Mouse (Mus musculus) ovary, postnatal 10 days (tissue): ENCODE results near the gene Lalba.
"Not testable (repeated sequence)": the region's sequence is repeated elsewhere in the genome, so short reads cannot be mapped to it uniquely, and the experiment has no call there.

Source experiments
- DNase-seq: peaks from one replicate; pipeline ENCODE4 v3.0.0; 2022; ENCODE audit warnings: low spot score

Lalba gene

DNA sequence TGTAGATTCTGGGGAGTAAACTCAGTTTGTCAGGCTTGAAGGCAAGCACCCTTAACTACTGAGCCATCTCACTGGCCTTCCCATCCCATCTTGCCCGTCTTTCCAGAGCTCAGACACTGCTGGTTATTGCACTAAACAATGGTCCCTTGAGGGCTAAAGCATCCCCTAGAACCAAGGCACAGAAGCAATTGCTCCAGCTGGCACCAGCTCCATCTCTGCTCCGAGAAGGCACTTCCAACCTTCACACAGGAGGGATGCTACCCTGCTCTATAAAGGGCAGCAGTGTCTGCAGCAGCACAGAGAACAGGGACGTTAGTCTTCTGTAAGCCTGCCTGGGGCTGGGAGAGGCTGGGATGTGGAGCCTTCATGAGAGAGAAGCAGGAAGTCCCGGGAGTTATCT lies 9.6 kb upstream of the Lalba start, which contains the start of gene Olfr279:
TSS of gene Olfr279 (plus strand) at position 301 of the 400 bp plus-strand sequence.
- DNase-seq, result no peak

DNA sequence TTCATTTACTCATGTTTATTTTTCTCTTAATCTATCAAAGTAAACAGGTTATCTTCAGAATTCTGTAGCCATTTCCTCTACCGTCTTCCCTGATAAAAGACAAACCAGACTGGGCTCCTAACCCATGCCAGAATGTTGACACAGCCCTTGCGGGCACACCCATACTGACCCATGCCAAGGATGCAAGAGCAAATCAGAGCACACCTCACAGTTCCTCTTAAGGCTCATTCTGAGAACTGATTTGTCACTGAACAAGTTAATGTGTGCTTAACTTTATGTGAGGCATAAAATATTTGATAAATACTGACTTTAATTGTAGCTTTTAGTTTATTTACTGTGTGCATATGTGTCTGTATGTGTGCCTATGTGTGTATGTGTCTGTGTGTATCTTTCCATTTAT lies 8.8 kb upstream of the Lalba start:
- DNase-seq, result no peak

DNA sequence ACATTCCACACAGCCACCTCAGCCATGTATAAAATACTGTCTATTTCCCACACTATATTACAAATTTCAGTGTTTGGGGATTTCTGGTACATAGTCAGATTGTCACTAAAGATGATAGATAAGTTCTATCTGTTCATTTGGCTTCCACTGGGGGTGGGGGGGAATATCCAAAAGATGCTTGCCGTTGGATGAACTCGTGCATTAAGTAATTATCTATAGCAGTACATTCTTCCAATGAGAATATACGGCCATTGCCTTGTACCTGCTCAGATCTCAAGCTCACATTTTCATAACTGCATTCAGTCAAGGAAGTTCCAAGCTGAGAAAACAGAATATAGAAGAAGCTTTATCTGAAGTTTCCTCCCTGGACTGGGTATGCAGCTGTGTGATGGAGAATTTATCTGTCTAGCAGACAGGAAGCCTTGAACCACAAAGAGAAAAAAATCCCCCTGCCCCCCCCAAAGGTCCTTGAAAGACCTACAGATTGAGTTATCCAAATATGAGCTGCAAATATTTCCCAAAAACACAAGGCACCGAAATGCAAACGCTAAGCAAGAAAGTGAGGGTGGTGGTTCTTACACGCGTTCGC lies 4.0 kb upstream of the Lalba start:
- DNase-seq, result no peak

DNA sequence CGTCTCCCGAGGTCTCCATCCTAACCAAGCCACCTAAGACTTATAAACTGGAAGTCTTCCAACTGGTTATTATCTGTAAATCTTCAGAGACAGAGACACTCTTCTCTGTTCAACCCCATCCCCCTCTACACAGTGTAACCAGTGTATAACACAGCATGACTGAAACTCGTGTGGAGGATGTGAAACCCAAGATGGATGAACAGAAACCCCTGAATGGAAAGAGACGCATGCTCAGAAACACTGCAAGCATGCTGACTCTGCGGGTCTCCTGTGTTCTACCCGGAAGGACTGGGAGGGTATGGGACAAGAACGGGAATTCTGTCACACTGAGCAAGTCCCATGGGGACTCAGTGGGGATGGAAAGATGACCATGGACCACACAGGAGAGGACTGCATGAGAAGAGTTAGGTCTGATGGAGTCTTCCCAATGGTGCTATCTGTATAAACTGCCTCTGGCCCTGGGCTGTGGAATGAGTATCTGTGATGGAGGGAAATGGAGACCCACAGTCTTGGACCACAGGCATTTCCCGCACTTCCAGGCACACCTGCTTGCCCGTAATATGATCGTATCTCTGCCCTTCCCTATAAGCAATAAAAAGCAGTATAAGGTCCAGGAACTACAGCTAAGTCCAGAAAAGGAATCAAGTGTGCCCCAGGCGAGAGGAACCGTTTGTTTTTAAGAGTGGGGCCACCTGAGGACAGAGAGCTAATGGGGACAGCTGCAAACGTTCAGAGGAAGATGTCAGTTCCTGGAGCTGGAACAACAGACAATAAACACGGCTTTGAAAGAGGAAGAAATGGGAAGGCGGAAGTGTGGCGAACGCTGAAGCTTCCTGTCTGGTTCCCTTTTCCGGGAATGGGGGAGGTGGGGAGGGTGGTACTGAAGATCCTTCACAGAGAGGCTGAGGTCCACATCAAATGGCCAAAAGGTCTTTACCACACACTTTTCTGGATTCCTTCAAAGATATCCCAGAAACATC lies 1.7 kb upstream of the Lalba start:
- DNase-seq, result no peak

DNA sequence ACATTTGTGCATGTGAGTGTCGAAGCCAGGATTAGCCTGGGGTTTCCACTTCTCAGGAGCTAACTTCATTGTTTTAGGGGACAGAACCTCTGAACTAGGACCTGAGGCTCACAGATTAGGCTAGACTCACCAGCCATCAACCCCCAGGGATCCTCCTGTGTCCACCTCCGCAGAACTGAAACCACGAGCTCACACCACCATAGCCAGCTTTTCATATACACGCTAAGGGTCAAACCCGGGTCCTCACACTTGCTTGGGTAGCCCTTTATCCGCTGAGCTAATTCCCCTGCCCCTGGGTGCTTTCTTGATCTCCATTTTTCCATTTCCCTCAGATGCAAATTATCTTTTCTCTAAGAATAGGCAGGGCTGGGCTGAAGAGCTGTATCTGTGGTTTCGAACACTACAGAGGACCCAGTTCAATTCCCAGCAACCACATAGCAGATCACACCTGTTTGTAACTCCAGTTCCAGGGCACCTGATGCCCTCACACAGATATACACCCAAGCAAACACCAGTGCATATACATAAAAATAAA lies 2.9 kb downstream of the Lalba start:
- DNase-seq, result no peak

DNA sequence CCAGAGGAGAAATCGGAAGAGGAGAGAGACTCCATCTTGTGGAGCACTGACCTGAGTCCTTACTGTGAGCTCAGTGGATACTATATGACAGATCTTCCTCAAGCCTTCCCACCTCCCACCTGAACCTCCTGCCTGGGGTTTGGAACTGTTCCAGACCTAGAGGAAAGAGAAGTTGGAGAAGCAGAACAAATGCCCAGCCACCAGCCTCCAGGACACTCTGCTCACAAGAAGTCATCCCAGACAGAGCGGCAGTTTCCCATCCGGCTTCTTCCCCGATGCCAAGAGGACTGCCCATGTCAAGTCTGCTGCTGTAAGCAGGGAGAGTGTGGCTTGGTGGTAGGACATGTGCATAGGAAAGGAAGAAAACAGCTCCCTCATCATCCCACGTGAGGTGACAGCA lies 6.2 kb downstream of the Lalba start:
- no peak for DNase-seq

DNA sequence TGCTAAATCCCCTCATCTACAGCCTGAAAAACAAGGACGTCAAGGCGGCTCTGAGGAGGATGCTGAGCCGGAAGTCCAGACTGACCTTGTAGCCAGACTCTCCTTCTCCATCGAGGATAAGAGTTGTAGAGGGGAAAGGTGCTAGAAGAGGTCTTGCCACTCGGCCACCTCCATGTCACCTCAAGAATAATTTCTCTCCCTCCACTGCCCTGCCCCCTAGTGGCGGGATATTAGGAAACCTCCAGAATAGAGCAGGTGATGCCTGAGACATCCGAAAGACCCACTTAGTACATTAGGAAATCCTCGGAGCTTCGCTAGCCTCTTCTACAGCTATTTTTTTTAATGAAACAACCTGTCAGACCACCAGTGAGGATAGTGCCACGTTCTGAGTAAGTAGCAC lies 7.1 kb downstream of the Lalba start:
- DNase-seq, result no peak

DNA sequence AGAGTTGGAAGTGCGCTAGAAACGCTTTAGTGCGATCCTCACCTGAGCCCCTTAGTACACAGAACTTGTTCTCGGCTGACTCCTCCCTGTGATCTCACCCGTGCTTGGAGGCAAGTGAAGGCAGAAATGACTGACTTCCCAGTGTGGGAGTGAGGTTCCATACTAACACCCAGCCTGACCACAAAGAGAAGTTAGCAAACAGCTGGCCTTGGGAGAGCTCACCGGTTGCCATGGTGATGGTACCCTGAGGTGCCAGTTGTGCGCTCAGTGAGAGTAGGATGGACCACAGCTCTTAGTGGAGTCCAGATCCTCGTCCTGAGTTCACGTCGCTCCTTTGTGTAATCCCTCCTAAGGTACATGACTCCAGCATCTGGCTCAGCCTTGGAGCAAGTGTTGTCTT lies 7.6 kb downstream of the Lalba start:
- no peak for DNase-seq

DNA sequence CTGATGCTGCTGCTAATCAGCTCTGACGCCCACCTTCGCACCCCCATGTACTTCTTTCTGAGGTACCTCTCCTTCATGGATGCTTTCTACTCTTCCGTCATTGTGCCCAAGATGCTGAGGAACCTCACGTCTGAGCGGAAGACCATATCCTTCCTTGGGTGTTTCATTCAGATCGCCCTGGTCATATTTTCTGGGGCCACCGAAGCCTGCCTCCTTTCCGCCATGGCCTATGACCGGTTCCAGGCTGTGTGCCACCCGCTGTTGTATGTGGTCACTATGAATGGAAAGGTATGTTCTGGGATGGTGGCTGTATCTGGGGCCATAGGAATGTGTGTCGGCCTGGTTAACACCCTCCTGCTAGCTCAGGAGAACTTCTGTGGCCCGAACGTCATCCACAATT lies 11.0 kb downstream of the Lalba start:
- DNase-seq, result no peak

DNA sequence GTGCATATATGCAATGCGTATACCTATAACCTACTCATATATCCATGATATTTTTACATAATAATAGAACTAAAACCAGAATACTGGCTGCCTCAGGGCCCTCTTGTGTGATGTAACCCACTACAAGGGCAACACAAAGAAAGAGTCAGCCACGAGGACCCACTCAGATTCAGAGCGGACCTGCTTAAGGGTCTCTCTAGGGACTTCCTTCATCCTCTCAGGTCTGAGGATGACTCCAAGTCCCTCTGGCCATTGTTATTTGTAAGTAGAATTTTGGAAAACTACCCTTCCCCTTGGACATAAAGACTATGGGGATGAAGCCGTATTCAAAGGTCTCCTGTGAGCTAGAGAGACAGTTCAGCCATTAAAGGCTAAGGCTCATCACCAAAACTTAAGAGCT lies 12.9 kb downstream of the Lalba start, which contains the start of gene OR5BS1P:
TSS of gene OR5BS1P (plus strand) at position 301 of the 400 bp plus-strand sequence.
- DNase-seq, result no peak

DNA sequence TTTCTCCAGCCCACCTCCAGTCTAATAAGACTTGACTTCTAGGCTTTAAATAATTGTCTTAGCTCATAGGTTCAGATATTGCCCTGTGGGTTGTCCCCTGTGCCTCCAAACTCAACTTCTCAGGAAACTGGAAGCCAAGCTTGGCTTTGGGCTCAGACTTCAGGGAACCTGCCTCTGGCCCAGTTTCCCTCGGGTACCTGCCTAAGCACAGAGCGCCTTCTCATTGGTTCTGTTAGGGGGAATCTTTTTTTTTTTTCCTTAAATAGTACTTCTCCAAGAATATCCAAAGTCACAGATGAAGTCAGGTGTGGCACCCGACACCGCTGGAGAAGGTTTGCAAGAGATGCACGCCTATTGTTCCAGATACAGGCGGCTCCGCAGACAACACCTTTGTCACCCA lies 30.2 kb downstream of the Lalba start, which contains the start of gene Olfr281:
TSS of gene Olfr281 (plus strand) at position 301 of the 400 bp plus-strand sequence.
- DNase-seq, result no peak

DNA sequence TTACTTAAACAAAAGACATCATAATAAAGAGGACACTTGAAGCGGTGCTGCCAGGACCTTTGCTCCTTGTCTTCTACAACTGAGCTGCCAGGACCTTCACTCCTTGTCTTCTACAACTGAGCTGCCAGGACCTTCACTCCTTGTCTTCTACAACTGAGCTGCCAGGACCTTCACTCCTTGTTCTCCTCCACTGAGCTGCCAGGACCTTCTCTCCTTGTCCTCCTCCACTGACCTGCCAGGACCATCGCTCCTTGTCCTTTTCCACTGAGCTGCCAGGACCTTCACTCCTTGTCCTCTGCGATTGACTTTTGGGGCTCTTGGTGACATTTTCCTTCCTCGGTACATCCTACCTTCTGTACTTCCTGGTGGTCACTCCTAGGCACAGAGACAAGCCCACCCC lies 34.0 kb downstream of the Lalba start:
- no peak for DNase-seq

DNA sequence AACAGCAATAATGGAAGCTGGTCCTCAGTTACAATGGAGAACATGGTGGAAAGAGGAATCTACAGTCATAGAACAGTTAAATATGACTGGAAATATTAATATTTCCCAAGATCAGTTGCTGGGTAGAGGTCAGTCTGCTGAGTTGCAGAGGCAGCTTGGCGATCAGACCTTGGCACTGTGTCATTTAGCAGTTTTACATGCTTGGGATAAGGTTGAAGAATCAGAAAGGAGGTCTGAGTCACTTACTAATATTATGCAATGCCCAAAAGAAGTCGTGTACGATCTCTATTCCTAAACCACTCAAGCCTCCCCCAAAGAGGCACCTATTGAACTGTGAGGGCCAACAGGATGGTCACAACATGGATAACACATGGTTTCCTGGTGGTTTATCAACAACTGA lies 38.0 kb downstream of the Lalba start:
- DNase-seq, result no peak

DNA sequence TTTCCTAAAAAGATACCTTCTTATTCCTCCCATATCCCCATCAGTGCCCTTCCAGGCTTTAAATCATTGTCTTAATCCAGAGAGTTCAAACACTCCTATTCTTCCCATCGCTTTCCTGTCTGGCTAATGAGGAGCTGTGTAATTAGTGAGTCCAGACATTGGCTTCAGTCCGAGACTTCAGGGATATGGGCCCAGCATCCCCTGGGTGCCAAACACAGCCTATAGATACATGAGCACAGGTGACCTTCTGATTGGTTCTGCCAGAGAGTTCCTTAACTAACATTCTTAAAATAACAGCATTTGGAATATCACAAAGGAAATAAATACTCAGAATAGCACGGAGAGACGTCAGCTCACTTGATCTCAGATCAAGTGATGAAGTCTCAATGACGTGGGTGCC lies 51.6 kb downstream of the Lalba start, which contains the start of gene Olfr282:
TSS of gene Olfr282 (plus strand) at position 301 of the 400 bp plus-strand sequence.
- not testable (repeated sequence) for DNase-seq
